In genomic region chr19:30124999-30125669, GRCm38 (mm10) we compare ENCODE assay signal across 11 mouse cellular contexts. TPM values are rescaled to one million over a fixed set of nuclear protein-coding genes. Genes with fewer than 3 reads are reported as not detected.
A peak's percentile ranks its signal among the peaks of the same experiment; 100 is the strongest.
DNase-seq lines count a peak whose midpoint lies in the region; ATAC-seq and TF ChIP-seq lines count a peak whose summit lies in the region.
"Had no signal": no experiment of that assay in that cellular context is flagged by ENCODE, and none has a peak within 500 bp of the region (broad histone marks: within the 10 kb centered on the region; RNA-seq: fewer than 3 reads in every experiment).

No protein-coding gene starts in this region.

- ATAC-seq in intestine, embryonic 16.5 days: peak; percentile 76

- WGBS in intestine, embryonic 16.5 days: 52% methylated on average over 7 of the region's 7 CpGs

- no peak overlapping the region for H3K9ac ChIP-seq in intestine, embryonic 16.5 days (ENCODE audit: low read depth, low read length)
- H3K9ac ChIP-seq: hindbrain, embryonic 14.5 days had no signal

- DNase-seq in heart, adult 9 months (ENCODE audit: low spot score in 2 of 2): peak; percentile 12
- no peak for DNase-seq in heart, adult 8-10 months (ENCODE audit: low spot score)
- peak; percentile 78 for DNase-seq in 416B (ENCODE audit: low read depth)
- DNase-seq in spleen, adult 12 weeks (ENCODE audit: low spot score): no peak
- DNase-seq in thymus, postnatal 10 days (ENCODE audit: low spot score in 2 of 2): no peak
- no peak for DNase-seq in kidney, postnatal 4 days
- DNase-seq: cerebellum, postnatal 25 days had no signal

- H3K27ac ChIP-seq in embryonic fibroblast, embryonic 13.5 days (ENCODE audit: insufficient read depth, low read length): peak overlapping the region; percentile 62
- H3K27ac ChIP-seq in intestine, embryonic 16.5 days (ENCODE audit: low read length): no peak overlapping the region
- H3K27ac ChIP-seq: hindbrain, embryonic 14.5 days had no signal

- no peak overlapping the region for H3K4me3 ChIP-seq in embryonic fibroblast, embryonic 13.5 days (ENCODE audit: insufficient read depth, low read length)
- no peak overlapping the region for H3K4me3 ChIP-seq in intestine, embryonic 16.5 days (ENCODE audit: low read length)

- H3K36me3 ChIP-seq in intestine, embryonic 16.5 days (ENCODE audit: control insufficient read depth, insufficient read depth, low read length): no peaks in the 10 kb centered on the region

- H3K4me2 ChIP-seq in intestine, embryonic 16.5 days (ENCODE audit: low read depth, low read length): no peak overlapping the region
- H3K4me2 ChIP-seq: hindbrain, embryonic 14.5 days had no signal

- H3K4me1 ChIP-seq in embryonic fibroblast, embryonic 13.5 days (ENCODE audit: control insufficient read depth, insufficient read depth, low read length): peaks cover 9% of the 10 kb centered on the region
- H3K4me1 ChIP-seq in intestine, embryonic 16.5 days (ENCODE audit: control insufficient read depth, insufficient read depth, low read length): no peaks in the 10 kb centered on the region

- H3K9me3 ChIP-seq in intestine, embryonic 16.5 days (ENCODE audit: control insufficient read depth, low read length): no peaks in the 10 kb centered on the region

- H3K27me3 ChIP-seq in intestine, embryonic 16.5 days (replicated peaks; ENCODE audit: control insufficient read depth, insufficient read depth, low read length): no peaks in the 10 kb centered on the region

- no peak for TF ChIP-seq POLR2A in embryonic fibroblast, embryonic 13.5 days (IDR thresholded peaks at IDR 0.05; ENCODE audit: low read depth, low read length)

- TF ChIP-seq CTCF in embryonic fibroblast, embryonic 13.5 days (IDR thresholded peaks at IDR 0.05; ENCODE audit: borderline replicate concordance, insufficient read depth, low read length): no peak

RNA-seq across cellular contexts. Expression of gene Gldc, which starts 50.1 kb away (rescaled TPM):
- total RNA-seq in heart, adult 8-10 months (2022): under 1 TPM; 0.06 to 0.56 (median 0.16) TPM
- 0.13 and 0.63 TPM in 2 replicates for polyA plus RNA-seq in embryonic fibroblast, embryonic 13.5 days (2011; ENCODE audit: insufficient read length, low read depth, missing spikeins)
- polyA plus RNA-seq in intestine, embryonic 16.5 days (2015; fragmentation: Nextera tagmentation; extraction: Ambion mirVana): 0.75 and 1.3 TPM in 2 replicates
- total RNA-seq: megakaryocyte, adult 5-6 weeks had no signal

Comparison
In these comparisons a context has a peak if more than half of its experiments do, and no peak if none do; other contexts are left out.
1. DNase-seq: peak in heart, adult 9 months (2 of 2) and 416B (single experiment); none in heart, adult 8-10 months (single experiment), spleen, adult 12 weeks (single experiment), thymus, postnatal 10 days (0 of 2) and kidney, postnatal 4 days (0 of 2).